Mouse (Mus musculus) liver, adult 2 months (tissue): ENCODE measurements at regions not wholly inside any gene's neighbourhood (a gene's known extent, or its start where the extent isn't known, plus 50 kb on each side); places are given as distances from the start of the nearest gene placed in this dataset.

Source experiments
- DNase-seq: peaks from one replicate; pipeline ENCODE4 v3.0.0-alpha.2; 2011; ENCODE audit warnings: low read depth, low spot score; ENCODE audit errors: extremely low read depth
- H3K27ac ChIP-seq: fragments of 200-500 bp; replicated peaks from 2 replicates; pipeline ENCODE4 v1.5.1; 2012; ENCODE audit warnings: low read depth, mild to moderate bottlenecking, control low read depth, inconsistent platforms, low read length; ENCODE audit not compliant: insufficient read depth
- H3K27me3 ChIP-seq: fragments of 200-500 bp; 2 replicates; pipeline ENCODE4 v1.6.1; 2012; ENCODE audit warnings: mild to moderate bottlenecking, moderate library complexity, low read length, inconsistent platforms; ENCODE audit not compliant: control insufficient read depth, insufficient read depth
- H3K36me3 ChIP-seq: fragments of 200-500 bp; 2 replicates; pipeline ENCODE4 v1.6.1; 2012; ENCODE audit warnings: low read length, inconsistent platforms; ENCODE audit not compliant: control insufficient read depth, insufficient read depth
- H3K4me1 ChIP-seq: fragments of 200-500 bp; 2 replicates; pipeline ENCODE4 v1.6.1; 2011; ENCODE audit warnings: low read length; ENCODE audit not compliant: control insufficient read depth, insufficient read depth
- H3K4me3 ChIP-seq: fragments of 200-500 bp; 2 replicates; pipeline ENCODE4 v1.5.1; 2011; ENCODE audit warnings: low read depth, mild to moderate bottlenecking, control low read depth, low read length, moderate library complexity; ENCODE audit not compliant: insufficient read depth
- H3K79me2 ChIP-seq: fragments of 200-500 bp; 2 replicates; pipeline ENCODE4 v1.6.1; 2012; ENCODE audit warnings: inconsistent platforms, mild to moderate bottlenecking, low read length, moderate library complexity; ENCODE audit not compliant: control insufficient read depth, insufficient read depth
- H3K9ac ChIP-seq: fragments of 200-500 bp; 2 replicates; pipeline ENCODE4 v1.6.1; 2012; ENCODE audit warnings: low read depth, mild to moderate bottlenecking, control low read depth, inconsistent platforms, low read length
- CTCF ChIP-seq: fragments of 200-500 bp; IDR thresholded peaks from 2 replicates; pipeline ENCODE4 v1.5.1; 2011; ENCODE audit warnings: low read depth, low read length, control low read depth
- POLR2A ChIP-seq: fragments of 200-500 bp; IDR thresholded peaks from 2 replicates; pipeline ENCODE4 v1.6.1; 2011; ENCODE audit warnings: low read length, control low read depth; ENCODE audit not compliant: insufficient read depth; ENCODE audit errors: extremely low read depth
- WGBS: fragments of 180-500 bp; shearing (Covaris S2); methylation state at CpG from one replicate; pipeline ENCODE4 v1.1.7; 2018; 5-methylcytosine and 5-hydroxymethylcytosine counted together

DNA sequence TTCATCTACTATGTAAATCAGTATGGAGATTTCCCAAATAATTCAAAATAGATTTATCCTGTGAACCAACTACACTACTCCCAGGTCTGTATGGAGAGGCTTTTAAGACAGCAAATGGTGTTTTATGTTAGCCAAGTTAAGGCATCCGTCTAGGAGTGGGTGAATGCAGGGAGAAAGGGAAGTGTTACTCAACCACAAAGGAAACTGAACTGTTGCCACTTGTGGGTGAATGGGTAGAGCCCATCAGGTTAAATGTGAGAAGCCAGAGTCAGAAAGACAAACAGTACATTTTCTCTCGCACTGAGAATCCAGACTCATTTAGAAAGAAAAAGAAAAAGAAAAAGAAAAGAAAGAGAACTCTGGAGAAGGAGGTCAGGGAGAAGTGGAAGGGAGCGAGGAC is 135.7 kb upstream of the Fat1 start:
- TF ChIP-seq CTCF (no peak), POLR2A (no peak)
- Histone ChIP-seq H3K9ac (no peak overlapping the region), H3K4me1 (peaks cover 10% of the 10 kb centered on the region), H3K79me2 (no peaks in the 10 kb centered on the region), H3K27ac (no peak overlapping the region), H3K4me3 (no peak overlapping the region), H3K36me3 (no peaks in the 10 kb centered on the region), H3K27me3 (no peaks in the 10 kb centered on the region)
- DNase-seq = no peak
- WGBS = 84% methylated on average over 3 of the region's 3 CpGs

- H3K4me3 ChIP-seq = no peak overlapping the region
- H3K4me1 ChIP-seq = peaks cover 10% of the 10 kb centered on the region
- DNase-seq = peak; percentile 83
- H3K36me3 ChIP-seq = no peaks in the 10 kb centered on the region
- no peak overlapping the region for H3K9ac ChIP-seq
- 0 out of 2 replicates have a peak overlapping the region, but pooled peaks have one; percentile 12 for H3K27ac ChIP-seq
- H3K79me2 ChIP-seq = no peaks in the 10 kb centered on the region
- TF ChIP-seq CTCF = no peak
- no peak for TF ChIP-seq POLR2A
- no peaks in the 10 kb centered on the region for H3K27me3 ChIP-seq
- 9% methylated on average over 6 of the region's 6 CpGs for WGBS
These were observed 134.4 kb upstream of the Fat1 start for GRCm38 (mm10) chr8:44800827-44801273.

GRCm38 (mm10) chr8:44801604-44802206 is 133.5 kb upstream of the Fat1 start:
- no peaks in the 10 kb centered on the region for H3K36me3 ChIP-seq
- H3K4me1 ChIP-seq = peaks cover 10% of the 10 kb centered on the region
- 68% methylated on average over 6 of the region's 6 CpGs for WGBS
- H3K9ac ChIP-seq = no peak overlapping the region
- H3K27me3 ChIP-seq = no peaks in the 10 kb centered on the region
- TF ChIP-seq CTCF = no peak
- no peak for TF ChIP-seq POLR2A
- no peaks in the 10 kb centered on the region for H3K79me2 ChIP-seq
- peak; percentile 19 for DNase-seq
- no peak overlapping the region for H3K4me3 ChIP-seq
- H3K27ac ChIP-seq = no peak overlapping the region

DNA sequence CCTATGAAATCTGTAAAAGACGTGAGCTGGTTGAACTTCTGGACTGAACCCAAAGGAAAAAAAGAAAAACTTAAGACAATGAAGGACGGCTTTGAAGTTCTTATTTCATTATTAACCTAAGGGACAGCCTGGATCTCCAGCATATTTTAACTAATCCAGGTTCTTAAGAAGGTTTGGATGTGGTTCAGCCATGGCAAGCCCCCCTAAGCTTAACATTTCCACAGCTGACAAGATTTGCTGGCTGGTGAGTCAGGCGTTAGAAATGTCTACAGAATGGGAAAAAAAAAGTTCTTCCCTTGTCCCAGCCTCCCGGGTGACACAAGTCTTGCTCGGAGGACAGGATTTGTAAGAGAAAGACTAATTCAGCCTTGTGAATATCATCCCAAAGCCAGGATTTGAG is 132.9 kb upstream of the Fat1 start:
- Histone ChIP-seq H3K4me3 (no peak overlapping the region), H3K4me1 (peaks cover 10% of the 10 kb centered on the region), H3K79me2 (no peaks in the 10 kb centered on the region), H3K27me3 (no peaks in the 10 kb centered on the region), H3K36me3 (no peaks in the 10 kb centered on the region), H3K27ac (no peak overlapping the region), H3K9ac (no peak overlapping the region)
- WGBS = 82% methylated on average over 5 of the region's 5 CpGs
- no peak for DNase-seq
- no peak for TF ChIP-seq POLR2A
- TF ChIP-seq CTCF = no peak

DNA sequence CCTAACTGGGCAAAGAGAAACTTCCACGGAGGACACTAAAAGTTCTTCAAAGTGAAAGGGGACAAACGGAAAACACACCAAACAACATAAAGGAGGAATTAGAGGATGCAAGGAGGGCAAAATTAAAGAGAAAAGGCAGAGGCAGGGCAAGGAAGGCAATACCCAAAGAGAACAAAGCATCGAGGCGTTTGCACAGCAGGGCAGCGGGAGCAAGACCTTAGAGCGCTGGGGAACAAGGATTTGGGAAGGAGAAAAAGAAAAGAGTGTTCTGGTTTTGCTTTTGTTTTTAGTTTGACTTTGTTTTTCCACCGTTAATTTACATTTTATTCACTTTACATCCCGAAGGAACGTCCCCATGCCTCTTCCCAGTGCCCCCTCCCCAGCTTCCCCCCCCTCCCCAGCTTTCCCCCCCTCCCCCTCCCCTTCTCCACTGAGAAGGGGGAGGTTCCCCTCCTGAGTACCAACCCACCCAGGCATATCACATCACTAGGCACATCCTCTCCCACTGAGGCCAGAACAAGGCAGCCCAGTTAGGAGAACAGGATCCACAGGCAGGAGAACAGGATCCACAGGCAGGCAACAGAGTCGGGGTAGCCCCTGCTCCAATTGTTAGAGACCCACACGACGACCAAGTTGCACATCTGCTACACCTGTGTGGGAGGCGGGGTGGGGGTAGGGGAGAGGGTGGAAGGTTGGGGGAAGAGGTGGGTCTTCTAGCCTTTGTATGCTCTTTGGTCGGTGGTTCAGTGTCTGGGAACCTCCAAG is 130.7 kb upstream of the Fat1 start:
- Histone ChIP-seq H3K4me3 (no peak overlapping the region), H3K4me1 (peaks cover 10% of the 10 kb centered on the region), H3K9ac (no peak overlapping the region), H3K27ac (no peak overlapping the region), H3K79me2 (no peaks in the 10 kb centered on the region), H3K27me3 (no peaks in the 10 kb centered on the region), H3K36me3 (no peaks in the 10 kb centered on the region)
- 68% methylated on average over 14 of the region's 14 CpGs for WGBS
- TF ChIP-seq POLR2A (no peak), CTCF (no peak)
- no peak for DNase-seq

DNA sequence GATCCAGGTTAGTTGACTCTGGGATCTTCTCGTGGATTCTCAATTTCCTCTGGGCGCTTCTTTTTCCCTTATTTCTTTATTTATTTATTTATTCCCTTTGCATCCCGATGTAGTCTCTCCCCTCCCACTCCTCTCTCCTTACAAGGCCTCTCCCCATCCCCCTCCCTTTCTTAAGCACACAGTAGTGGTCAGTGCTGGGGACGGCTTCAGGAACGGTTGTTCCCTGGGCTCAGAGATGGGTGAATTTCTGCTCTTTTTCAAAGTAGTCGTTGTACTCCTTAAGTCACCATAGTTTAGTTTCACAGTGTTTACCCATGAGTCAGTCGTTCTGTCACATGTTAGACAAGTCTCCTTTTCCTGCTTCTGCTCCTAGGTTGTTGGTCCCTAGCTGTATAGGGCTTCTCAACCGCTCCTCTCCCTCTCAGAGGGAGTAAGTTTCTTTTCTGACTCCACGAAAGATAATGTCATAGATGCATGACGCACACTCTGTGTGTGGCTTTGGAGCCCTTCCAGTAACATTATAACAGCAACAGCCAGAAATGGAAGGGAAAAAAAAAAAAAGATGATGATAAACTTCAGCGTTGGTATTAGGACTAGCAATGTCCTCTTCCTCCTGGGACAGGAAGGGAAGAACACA is 129.9 kb upstream of the Fat1 start:
- H3K4me3 ChIP-seq = no peak overlapping the region
- TF ChIP-seq CTCF (no peak), POLR2A (no peak)
- DNase-seq = no peak
- 76% methylated on average over 11 of the region's 11 CpGs for WGBS
- H3K36me3 ChIP-seq = no peaks in the 10 kb centered on the region
- H3K4me1 ChIP-seq = peaks cover 10% of the 10 kb centered on the region
- no peaks in the 10 kb centered on the region for H3K79me2 ChIP-seq
- no peak overlapping the region for H3K27ac ChIP-seq
- H3K27me3 ChIP-seq = no peaks in the 10 kb centered on the region
- H3K9ac ChIP-seq = no peak overlapping the region
